Mouse (Mus musculus) testis, postnatal 10 days (tissue): ENCODE data around the gene Lyrm9.

Experiments
- DNase-seq: peaks from one replicate; pipeline ENCODE4 v3.0.0; 2021; ENCODE audit warnings: low spot score

Gene Lyrm9

DNA sequence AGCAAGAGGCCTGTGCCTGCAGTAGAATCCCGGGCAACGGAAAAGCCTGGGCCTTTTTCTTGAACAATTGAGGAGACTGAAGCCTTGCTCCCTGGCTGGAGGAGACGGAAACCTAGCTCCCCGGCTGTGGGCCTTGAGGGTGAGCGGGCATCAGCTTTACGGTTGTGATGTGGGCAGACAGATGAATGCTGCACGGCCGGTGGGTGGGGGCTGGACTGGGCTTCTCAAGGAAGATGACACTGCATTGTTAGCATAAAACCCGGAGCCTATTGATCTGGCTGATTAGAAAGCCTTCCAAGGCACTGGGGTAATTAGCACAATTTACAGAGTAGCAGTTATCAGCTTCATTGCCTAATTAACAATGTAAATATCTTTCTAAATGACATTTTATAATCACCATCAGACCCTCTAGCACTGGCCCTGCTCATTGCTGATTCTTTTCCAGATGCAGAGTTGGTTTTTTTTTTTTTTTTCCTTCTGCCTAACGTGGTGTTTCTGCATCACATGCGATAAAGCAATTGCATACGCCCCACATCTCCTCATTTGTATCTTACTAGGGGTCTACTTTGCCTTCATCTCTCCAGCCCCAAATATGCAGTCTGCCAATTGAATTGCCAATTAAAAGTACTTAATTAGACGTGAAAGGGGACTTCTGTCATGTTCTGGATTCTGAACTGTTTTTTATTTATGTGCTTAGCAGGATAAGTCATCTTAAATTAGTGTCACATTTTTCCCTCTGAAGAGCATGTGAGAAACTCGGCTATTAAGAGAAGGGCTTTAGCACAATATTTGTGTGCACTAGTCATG is 10.2 kb upstream of the Lyrm9 start:
- DNase-seq, result no peak

DNA sequence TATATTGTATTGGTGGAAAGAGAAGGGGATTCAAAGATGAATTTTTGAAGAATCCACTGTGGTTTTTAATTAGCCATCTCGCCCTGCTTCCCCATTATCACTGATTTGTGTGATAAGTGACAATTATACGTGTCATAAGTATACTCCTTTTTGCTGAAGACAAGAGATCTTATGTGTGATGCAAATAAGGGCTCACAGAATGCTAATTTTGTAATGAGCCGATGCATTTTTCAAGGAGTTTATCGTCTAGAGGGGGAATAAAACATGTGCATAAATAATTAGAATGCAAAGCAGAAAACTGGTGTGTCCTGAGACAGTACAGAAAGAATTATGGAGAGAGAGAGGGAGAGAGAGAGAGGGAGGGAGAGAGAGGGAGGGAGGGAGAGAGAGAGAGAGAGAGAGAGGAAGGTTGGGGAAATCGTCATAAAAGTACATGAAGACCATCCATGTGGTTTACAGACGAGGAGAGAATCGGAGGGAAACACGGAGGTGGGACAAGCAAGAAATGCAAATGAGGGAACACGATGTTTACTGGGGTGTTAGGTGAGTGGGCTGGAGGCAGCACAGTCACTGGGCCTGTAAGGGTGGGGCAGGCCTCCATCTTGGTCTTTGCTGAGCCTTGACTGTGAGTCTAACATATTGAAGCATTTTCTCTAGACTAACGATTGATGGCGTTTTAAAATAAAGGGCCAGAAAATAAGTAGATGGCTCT is 8.9 kb upstream of the Lyrm9 start:
- no peak for DNase-seq

DNA sequence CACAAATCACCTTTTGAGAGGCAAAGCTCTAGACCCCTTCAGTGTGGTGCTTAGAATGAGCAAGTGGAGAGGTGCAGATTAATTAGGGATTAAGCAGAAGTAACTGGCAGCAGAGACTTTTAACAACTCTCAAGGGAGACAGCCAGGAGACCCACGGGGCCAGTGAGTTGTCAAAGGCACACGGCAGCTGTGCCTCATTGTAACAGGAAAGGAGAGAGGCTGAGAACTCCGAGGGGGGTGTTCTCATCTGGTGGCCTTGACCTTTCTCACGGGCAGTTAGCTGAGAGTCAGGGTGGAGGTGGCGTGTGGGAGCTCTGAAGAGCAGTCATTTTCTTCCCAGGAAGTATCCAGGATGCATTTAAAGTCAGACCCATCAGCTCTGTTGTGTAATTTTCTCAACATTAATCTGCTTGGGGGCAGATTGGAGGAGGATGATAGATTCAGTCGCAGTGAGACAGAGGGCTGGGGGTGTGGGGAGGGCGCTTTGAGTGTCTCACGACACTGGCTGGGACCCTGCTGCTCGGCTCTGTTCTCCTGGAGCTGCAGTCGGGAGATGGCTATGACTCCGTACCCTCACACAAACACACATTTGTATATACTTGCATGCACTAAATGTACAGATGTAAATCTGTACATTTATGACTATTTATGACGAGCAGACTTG is 5.9 kb upstream of the Lyrm9 start:
- no peak for DNase-seq

DNA sequence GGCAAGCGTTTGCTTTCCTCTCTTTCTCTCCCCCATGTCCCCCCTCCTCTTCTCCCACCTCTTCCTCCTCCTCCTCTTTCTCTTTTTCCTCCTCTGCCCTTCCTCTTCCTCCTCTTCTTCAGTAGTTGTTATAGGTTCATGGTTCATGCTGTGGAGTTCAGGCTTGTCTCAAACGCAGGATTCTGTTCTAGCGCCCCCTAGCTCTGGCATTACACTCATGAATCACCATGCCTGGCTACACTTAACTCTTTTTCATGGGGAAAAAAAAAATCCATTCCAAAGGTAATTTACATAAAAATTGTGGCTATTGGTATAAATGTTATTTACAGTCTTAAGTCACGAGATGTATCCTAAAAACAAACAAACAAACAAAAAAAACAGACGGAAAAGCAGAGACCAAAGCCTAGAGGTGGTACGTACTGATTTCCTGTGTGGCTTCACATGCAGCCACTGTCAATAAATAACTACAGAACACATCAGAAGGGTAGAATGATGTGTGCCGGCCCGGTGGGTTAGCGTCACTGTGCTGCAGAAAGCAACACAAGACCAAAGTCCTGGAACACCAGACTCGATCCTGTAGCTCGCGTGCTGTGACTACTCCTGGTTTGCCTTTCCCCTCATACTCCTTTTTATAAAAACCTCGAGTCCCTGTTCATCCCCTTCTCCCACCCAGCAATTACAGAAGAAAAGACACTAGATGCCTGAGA is 3.4 kb upstream of the Lyrm9 start:
- DNase-seq, result peak; percentile 71

DNA sequence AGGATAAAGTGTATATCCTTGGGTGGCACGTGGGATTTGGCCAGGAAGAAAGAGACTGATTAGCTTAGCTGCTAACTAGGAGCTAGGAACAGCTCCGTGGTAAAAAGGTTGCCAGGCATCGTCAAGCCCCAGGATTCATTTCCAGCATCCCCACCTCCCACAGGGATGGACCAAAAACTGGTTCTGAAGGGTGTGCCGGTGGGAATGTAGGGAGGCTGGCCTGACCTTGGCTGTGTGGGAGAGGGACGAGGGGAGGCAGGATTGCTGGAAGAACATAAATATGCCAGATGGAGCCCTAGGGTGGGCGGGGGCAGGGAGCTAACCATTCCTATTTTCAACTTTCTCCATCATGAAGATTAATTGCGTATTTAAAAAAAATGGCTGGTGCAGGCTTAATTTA is 1.2 kb downstream of the Lyrm9 start:
- DNase-seq, result no peak

DNA sequence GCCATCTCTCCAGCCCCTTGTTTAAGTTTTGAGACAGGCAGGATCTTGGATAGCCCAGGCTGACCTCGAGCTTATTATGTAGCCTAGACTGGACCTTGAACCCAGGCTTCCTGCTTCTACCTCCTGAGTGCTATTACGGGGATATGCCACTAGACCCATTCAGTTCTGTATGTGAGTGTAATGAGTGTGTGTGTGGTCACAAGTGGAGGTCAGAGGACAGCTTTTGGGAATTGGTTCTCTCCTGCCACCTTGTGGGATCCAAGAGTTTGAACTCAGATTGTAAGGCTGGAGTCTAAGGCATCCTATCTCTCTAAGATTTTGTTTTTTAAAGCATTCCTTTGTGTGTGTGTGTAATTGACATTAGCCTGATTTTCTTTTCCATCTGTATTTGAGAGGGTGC is 2.0 kb downstream of the Lyrm9 start:
- DNase-seq, result no peak

DNA sequence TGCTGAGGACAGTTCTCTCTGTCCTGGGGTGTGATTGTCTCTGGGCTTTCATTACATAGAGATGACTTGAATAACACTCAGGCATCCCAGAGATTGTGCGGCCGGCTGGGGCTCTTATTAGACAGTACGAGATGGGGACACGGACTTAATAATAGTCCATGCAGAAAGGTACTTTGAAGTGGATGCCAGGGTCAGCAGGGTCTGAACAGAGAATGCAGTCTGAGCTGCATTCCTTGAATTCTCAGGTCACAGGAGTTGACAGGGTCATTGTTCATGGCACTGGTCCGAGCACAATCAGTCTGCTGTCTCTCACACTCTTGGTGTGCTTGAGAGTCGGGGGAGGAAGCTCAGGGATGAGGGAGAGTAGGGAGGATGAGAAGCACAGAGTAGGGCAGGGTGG is 3.0 kb downstream of the Lyrm9 start:
- no peak for DNase-seq

DNA sequence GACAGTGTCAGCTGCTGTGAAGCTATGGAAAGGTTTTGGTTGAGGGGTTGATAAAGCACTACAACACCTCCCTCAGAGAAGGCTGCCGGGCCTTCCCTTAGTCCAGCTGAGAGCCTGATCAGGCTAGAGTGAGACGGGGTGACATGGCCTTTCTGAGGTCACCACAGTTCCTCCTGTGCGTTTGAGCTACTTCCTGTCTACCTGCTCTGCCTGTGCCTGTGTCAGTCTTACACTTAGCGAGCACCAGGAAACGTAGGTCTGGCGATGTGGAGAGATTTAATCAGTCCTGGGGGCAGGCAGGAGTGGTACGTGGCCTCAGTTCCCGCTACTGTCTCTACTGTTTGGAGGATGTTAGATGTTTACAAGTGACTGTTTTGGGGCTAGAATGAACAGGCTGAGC is 3.8 kb downstream of the Lyrm9 start:
- DNase-seq, result no peak

DNA sequence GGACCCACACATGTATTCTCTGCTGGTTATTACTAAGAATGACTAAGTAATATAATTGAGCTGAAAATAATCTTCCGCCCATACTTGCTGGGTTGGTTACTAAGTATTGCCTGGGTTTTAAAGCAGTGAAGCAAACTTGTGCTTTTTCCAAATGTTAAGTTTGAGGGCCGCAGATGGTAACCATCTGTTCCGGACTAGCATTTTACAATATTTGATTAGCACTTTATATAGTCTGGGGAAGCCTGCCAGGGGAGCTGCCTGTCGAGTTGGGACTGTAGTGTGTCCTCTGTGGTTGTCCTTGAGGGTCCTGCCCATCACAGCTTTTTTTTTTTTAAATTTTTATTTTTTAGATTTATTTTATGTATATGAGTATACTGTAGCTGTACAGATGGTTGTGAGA is 5.3 kb downstream of the Lyrm9 start:
- no peak for DNase-seq

DNA sequence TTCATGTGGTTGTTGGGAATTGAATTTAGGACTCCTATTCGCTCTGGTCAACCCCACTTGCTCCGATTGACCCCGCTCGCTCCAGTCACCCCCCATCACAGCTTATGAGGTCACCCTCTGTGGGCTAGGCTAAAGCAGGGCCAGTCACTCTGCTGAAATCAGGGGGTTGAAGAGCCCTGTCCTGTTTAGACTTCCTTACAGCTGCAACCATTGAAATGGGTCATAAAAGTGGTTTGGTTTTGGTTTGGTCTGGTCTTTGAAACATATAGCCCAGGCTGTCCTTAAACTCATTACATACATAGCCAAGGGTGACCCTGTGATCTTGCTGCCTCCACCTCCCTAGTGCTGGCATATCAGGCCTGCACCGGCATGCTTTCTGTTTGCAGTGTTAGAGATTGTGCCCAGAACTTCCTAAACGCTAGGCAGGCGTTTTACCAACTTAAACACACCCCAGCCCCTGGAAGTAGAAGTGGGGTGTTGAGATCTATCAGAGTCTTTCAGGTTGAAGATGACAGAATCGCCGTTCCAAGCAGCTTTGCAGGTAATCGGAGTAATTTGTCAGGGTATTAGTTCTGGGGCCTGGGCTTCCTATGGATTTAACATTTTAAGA is 5.8 kb downstream of the Lyrm9 start:
- no peak for DNase-seq

DNA sequence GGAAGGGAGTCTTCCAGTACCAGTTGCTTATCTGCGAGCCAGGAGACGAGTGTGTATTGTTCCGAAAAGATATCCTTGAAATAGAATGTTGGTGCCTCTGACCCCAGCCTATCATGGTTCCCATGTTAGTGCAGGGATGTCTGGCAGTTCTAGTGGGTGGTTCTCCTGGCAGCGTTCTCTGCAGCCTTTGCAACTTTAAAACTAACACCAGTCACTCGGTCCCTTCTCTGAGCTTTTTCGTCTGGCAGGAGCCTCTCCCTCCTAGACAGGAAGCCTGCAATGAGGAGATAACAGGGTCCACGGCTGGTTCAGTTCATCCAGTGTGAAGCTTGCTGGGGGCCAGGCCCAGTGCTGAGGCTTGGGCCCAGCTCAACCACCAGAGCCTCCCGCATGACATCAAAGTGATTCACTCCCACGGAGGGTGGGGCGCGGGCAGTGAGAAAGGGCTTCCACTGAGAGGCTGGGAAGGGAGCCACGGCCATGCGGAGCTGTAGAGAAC is 6.5 kb downstream of the Lyrm9 start:
- peak; percentile 69 for DNase-seq

DNA sequence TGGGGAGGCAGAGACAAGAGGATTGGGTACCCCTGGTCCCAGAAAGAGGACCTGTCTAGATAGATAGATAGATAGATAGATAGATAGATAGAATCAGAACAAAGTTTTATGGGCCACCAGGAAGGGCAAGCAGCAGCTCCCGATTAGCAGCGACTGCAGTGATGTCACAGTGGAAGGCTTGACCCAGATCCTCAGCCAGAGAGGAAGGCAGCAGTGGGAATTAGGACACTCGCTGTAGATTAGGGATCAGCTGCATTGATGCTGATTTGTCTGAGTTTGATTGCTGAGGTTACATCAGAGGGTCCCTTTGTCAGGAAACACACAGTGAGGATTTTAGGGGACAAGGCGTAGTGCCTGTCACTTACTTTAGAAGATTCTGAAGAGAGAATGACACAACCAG is 10.1 kb downstream of the Lyrm9 start:
- no peak for DNase-seq

DNA sequence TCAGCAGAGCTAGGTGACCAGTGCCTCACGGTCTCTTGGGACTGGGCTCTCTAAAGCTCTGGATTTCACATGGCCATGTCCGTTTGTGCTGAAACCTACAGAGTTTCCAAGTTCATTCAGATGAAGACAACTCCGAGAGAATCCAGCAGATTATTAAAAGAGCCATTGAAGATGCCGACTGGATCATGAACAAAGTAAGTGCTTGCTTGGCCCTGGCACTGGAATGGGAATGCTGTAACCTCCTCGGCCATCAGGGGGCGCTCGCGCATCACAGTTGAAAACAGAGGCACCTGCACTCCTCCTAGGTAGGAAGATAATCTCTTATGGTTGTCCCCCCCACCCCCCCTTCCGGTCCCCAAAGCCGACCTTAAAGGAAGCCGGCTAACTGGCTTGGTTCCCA is 11.6 kb downstream of the Lyrm9 start:
- DNase-seq, result peak; percentile 85

DNA sequence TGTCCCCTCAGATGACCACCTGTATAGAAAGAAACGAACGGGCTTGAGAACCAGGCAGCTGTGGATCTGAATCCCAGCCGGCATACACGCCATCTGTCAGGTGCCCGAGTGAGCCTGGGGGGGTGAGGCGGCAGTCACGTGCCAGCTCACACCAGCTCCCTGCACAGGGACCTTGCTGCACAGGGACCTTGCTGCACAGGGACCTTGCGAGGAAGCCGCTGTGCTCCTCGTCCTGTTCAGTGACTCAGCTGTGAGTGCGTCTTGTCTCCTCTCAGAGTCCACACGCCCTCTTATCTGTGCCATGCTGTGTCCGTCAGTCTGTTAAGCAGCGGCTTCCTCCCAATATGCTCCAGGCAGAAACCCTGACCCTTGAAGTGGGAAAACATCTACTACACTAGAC is 13.1 kb downstream of the Lyrm9 start:
- no peak for DNase-seq

DNA sequence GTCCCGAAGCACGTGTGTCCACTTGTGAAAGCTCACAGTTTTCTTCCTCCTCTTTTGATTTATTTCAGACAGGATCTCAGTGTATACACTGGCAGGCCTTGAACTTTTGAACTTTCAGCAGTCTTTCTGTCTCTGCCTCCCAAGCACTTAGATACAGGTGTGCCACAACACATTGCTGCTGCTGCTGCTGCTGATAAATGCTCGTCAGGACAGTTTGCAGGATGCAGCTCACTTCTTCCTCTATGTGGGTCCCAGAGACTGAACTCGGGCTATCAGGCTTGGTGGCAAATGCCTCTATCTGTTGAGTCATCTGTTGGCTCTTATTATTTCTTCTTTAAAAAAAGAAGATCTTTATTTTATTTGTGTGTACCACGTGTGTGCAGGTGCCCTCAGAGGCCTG is 13.8 kb downstream of the Lyrm9 start:
- DNase-seq, result no peak

DNA sequence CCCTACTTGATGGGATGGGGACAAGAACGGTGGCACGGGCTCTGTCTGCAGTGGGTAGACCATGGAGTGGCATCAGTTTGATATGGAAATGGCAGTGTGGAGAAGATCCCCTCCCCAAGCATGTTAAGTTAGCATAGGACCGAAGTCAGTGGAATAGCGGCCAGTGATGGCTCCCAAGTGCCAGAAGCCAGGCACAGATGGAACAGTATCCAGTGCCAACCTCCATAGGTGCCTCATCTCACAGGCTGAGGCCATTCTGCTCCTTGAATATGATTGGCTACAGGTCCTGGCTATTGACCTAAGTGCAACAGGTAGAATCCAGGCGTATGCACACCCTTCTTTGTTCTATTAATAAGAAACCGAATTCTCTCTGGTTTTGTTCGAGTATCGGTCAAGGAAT is 15.6 kb downstream of the Lyrm9 start:
- DNase-seq, result no peak

DNA sequence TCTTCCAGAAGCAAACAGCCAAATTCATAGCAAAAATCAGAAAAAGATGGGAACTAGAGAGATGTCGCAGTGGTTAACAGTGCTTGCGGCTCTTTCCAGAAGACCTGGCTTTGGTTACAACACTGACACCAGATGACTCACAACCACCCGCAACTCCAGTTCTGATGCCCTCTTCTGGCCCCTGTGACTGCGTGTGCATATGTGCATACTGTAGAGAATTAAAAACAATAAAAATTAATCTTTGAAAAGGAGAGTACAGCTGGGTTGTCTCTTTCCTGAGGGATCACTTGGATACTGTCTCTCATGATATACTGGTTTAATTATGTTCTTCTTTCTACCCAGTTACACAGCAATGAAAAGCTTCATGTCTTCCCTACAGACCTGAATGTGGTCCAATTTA is 20.2 kb downstream of the Lyrm9 start:
- DNase-seq, result no peak

DNA sequence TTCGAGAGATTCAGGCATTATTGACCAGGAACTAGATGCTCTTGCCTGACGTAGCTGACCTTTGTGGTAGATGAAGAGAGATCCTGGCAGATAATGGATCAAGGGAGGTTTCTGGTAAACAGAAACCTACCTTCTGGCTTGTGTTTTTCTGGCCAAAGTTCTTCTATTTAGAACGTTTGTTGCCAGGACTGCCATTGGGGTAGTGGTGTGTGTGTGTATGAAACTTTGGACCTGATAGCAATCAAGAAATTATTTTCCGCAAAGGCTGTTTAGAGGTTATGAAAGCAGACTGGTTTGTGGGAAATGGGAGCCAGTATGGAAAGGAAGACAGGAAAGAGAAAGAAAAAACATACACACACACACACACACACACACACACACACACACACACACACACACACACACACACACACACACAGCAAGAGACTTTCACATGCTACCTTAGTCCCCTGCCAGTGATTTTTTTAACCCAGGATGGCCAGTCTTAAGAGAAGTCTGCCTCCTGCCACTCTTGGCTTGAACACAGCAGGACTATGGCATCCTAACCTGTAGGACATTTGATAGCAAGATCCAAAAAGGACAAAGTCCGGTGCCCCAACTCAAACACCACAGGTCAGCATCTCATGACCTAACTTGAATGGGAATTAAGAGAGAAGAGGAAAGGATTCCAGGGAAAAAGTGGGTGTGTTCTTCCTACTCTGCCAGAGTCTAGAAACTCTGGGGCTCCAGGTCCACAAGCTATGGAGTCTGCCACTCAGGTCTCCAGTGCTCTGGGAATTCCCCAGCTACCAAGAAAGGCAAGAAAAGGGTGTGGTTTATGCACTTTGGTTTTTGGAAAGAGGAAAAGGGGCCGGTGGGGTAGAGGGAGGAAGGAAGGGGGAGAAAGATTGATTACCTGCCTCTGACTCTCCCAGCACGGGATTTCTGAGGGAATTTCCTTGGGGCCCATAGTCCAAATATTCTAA is 21.8 kb downstream of the Lyrm9 start:
- DNase-seq, result no peak

DNA sequence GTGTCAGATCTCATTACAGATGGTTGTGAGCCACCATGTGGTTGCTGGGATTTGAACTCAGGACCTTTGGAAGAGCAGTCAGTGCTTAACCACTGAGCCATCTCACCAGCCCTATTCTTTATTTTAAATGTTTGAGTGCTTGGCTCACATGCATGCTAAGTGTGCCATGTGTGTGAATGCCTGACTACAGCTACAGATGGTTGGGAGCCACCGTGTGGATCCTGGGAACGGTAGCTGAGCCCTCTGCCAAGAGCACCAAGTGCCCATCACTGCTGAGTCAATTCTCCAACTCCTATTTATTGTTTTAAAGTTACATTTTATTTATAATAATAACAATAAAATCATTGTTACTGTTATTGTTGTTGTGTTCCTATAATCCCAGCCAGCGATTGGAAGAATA is 23.5 kb downstream of the Lyrm9 start:
- DNase-seq, result no peak

DNA sequence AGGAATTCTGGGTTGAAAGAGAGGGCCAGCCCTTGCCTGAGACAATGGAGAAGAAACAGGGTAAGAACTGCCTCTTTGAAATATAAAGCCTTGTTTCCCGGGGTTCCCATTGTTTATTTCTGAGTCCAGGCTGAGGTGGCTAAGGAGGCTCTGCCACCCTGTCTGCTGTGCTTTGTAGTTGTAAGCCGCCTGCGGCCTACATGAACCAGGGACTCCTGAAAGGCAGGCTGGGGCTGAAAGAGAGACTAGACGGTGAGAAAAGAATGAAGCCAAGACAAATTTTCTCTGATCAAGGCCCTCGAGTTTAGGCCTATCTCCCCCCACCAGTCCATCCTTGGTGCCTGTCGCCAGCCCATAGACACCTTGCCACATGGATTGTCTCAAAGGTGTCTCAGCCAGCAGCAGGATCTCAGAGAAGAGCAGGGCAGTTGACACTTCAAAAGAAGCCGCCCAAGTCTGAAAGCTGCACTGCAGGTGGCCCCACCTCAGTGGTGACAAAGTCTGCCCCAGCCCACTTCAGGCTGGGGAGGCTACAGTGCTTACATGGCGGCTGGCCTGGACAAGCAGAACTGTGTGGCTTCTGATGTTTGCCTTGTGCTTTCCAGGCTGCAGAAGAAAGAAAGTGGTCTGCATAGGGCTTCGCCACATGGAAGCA is 25.0 kb downstream of the Lyrm9 start:
- DNase-seq, result no peak
